8 mouse cellular contexts compared by ENCODE assay signal in genomic region chr9:21322211-21322916, GRCm38 (mm10). TPM values are rescaled to one million over a fixed set of nuclear protein-coding genes. Genes with fewer than 3 reads are reported as not detected.
A peak's percentile ranks its signal among the peaks of the same experiment; 100 is the strongest.
DNase-seq lines count a peak whose midpoint lies in the region; ATAC-seq and TF ChIP-seq lines count a peak whose summit lies in the region.

No protein-coding gene starts in this region.

- WGBS in forebrain, postnatal 0 days = 74% methylated on average over 19 of the region's 19 CpGs
- WGBS in liver, postnatal 0 days (ENCODE audit: insufficient replicate concordance) = 72% methylated on average over 19 of the region's 19 CpGs

- peak in 1 of 2 experiments; percentile 14 for DNase-seq in layer of hippocampus, adult 2 months (ENCODE audit: low spot score in 2 of 2)
- DNase-seq in layer of hippocampus, adult 9-10 months (ENCODE audit: low spot score) = no peak
- peak; percentile 44 for DNase-seq in T-cell, adult 2 months (ENCODE audit: low spot score)
- no peak for DNase-seq in forebrain, postnatal 0 days
- no peak for DNase-seq in liver, postnatal 0 days
- DNase-seq in thymus, postnatal 25 days = peak; percentile 75
- no peak for DNase-seq in embryo, embryonic 10 days (ENCODE audit: low spot score)
- DNase-seq in ovary, postnatal 36 days (ENCODE audit: low spot score) = no peak

- no peaks in the 10 kb centered on the region; the same call in 1 of the 2 replicates for H3K36me3 ChIP-seq in forebrain, postnatal 0 days (ENCODE audit: insufficient read depth)
- H3K36me3 ChIP-seq in liver, postnatal 0 days (replicated peaks; ENCODE audit: insufficient read depth, low read length) = no peaks in the 10 kb centered on the region; the same call in 1 of the 2 replicates

- H3K4me1 ChIP-seq in forebrain, postnatal 0 days (ENCODE audit: insufficient read depth) = peaks cover 6% of the 10 kb centered on the region; the same call in 1 of the 2 replicates
- peaks cover 22% of the 10 kb centered on the region for H3K4me1 ChIP-seq in liver, postnatal 0 days (ENCODE audit: insufficient read depth)

- peak; percentile 33; the same call in 1 of the 2 replicates for TF ChIP-seq CTCF in layer of hippocampus, adult 2 months (conservative IDR thresholded peaks at IDR 0.05)
- TF ChIP-seq CTCF in forebrain, postnatal 0 days (IDR thresholded peaks at IDR 0.05; ENCODE audit: low read depth) = no peak
- no peak for TF ChIP-seq CTCF in liver, postnatal 0 days (IDR thresholded peaks at IDR 0.05; ENCODE audit: low read depth)

- H3K27ac ChIP-seq in layer of hippocampus, adult 2 months = peak overlapping the region; percentile 90
- H3K27ac ChIP-seq in forebrain, postnatal 0 days (ENCODE audit: low read depth, low read length) = no peak overlapping the region
- peak overlapping the region; percentile 73; the same call in 1 of the 2 replicates for H3K27ac ChIP-seq in liver, postnatal 0 days (ENCODE audit: low read depth)

- no peak for ATAC-seq in forebrain, postnatal 0 days
- ATAC-seq in liver, postnatal 0 days = no peak

- H3K4me3 ChIP-seq in layer of hippocampus, adult 2 months = peak overlapping the region; percentile 98
- no peak overlapping the region for H3K4me3 ChIP-seq in forebrain, postnatal 0 days (ENCODE audit: low read depth, low read length)
- peak overlapping the region; percentile 62; the same call in 1 of the 2 replicates for H3K4me3 ChIP-seq in liver, postnatal 0 days (ENCODE audit: low read depth, low read length)

- no peaks in the 10 kb centered on the region for H3K9me3 ChIP-seq in forebrain, postnatal 0 days (ENCODE audit: low read length)
- H3K9me3 ChIP-seq in liver, postnatal 0 days (ENCODE audit: low read length) = no peaks in the 10 kb centered on the region

- TF ChIP-seq EP300 in liver, postnatal 0 days (IDR thresholded peaks at IDR 0.05; ENCODE audit: low read depth) = no peak

- H3K9ac ChIP-seq in forebrain, postnatal 0 days = no peak overlapping the region
- H3K9ac ChIP-seq in liver, postnatal 0 days (replicated peaks) = peak overlapping the region; percentile 68; the same call in 1 of the 2 replicates

- no peaks in the 10 kb centered on the region for H3K27me3 ChIP-seq in forebrain, postnatal 0 days (ENCODE audit: insufficient read depth, low read length)
- H3K27me3 ChIP-seq in liver, postnatal 0 days (ENCODE audit: insufficient read depth, low read length) = no peaks in the 10 kb centered on the region

- peak overlapping the region; percentile 92 for H3K4me2 ChIP-seq in forebrain, postnatal 0 days (ENCODE audit: low read depth)
- peak overlapping the region; percentile 76 for H3K4me2 ChIP-seq in liver, postnatal 0 days (ENCODE audit: low read depth, low read length)

RNA-seq across cellular contexts. Expression of gene Slc44a2, which starts 1.9 kb away (rescaled TPM):
- total RNA-seq in layer of hippocampus, adult 2 months (2021) = 10 to 100 TPM; 50.7 to 52.6 TPM
- total RNA-seq in forebrain, postnatal 0 days (2014; rRNA removed) = 55.2 and 63.1 TPM in 2 replicates
- 40.8 and 48.9 TPM in 2 replicates for polyA plus RNA-seq in forebrain, postnatal 0 days (2015; fragmentation: Nextera tagmentation; extraction: Ambion mirVana)
- polyA plus RNA-seq in liver, postnatal 0 days (2015; fragmentation: Nextera tagmentation; extraction: Ambion mirVana) = 12.8 and 14.4 TPM in 2 replicates

RNA-seq across cellular contexts. Expression of gene Ap1m2, which starts 10.2 kb away (rescaled TPM):
- total RNA-seq in layer of hippocampus, adult 2 months (2021) = under 1 TPM; 0.41 to 0.76 TPM
- total RNA-seq in forebrain, postnatal 0 days (2014; rRNA removed) = 2.6 and 4.2 TPM in 2 replicates
- polyA plus RNA-seq in forebrain, postnatal 0 days (2015; fragmentation: Nextera tagmentation; extraction: Ambion mirVana) = 2.4 and 2.9 TPM in 2 replicates
- polyA plus RNA-seq in liver, postnatal 0 days (2015; fragmentation: Nextera tagmentation; extraction: Ambion mirVana) = 0.32 and 0.54 TPM in 2 replicates

RNA-seq across cellular contexts. Expression of gene Cdkn2d, which starts 31.2 kb away (rescaled TPM):
- total RNA-seq in layer of hippocampus, adult 2 months (2021) = 10 to 100 TPM; 53.7 to 54.4 TPM
- total RNA-seq in forebrain, postnatal 0 days (2014; rRNA removed) = 65.1 and 69.4 TPM in 2 replicates
- 104 and 118 TPM in 2 replicates for polyA plus RNA-seq in forebrain, postnatal 0 days (2015; fragmentation: Nextera tagmentation; extraction: Ambion mirVana)
- polyA plus RNA-seq in liver, postnatal 0 days (2015; fragmentation: Nextera tagmentation; extraction: Ambion mirVana) = 74.3 and 76.6 TPM in 2 replicates

RNA-seq across cellular contexts. Expression of gene Kri1, which starts 34.6 kb away (rescaled TPM):
- 10 to 100 TPM; 45.1 to 46.6 TPM for total RNA-seq in layer of hippocampus, adult 2 months (2021)
- total RNA-seq in forebrain, postnatal 0 days (2014; rRNA removed) = 27.6 and 28.1 TPM in 2 replicates
- polyA plus RNA-seq in forebrain, postnatal 0 days (2015; fragmentation: Nextera tagmentation; extraction: Ambion mirVana) = 7.1 and 11.9 TPM in 2 replicates
- 4.7 and 5.3 TPM in 2 replicates for polyA plus RNA-seq in liver, postnatal 0 days (2015; fragmentation: Nextera tagmentation; extraction: Ambion mirVana)

RNA-seq across cellular contexts. Expression of gene Ilf3, which starts 45.3 kb away (rescaled TPM):
- 100 to 1,000 TPM; 106 to 108 TPM for total RNA-seq in layer of hippocampus, adult 2 months (2021)
- 114 and 135 TPM in 2 replicates for total RNA-seq in forebrain, postnatal 0 days (2014; rRNA removed)
- 191 and 214 TPM in 2 replicates for polyA plus RNA-seq in forebrain, postnatal 0 days (2015; fragmentation: Nextera tagmentation; extraction: Ambion mirVana)
- polyA plus RNA-seq in liver, postnatal 0 days (2015; fragmentation: Nextera tagmentation; extraction: Ambion mirVana) = 19.1 and 23.5 TPM in 2 replicates

Comparison
In these comparisons a context has a peak if more than half of its experiments do, and no peak if none do; other contexts are left out.
1. DNase-seq: peak in T-cell, adult 2 months (single experiment) and thymus, postnatal 25 days (single experiment); none in layer of hippocampus, adult 9-10 months (single experiment), forebrain, postnatal 0 days (single experiment), liver, postnatal 0 days (single experiment), embryo, embryonic 10 days (single experiment) and ovary, postnatal 36 days (single experiment).